Mouse (Mus musculus) spleen, adult 12 weeks (tissue): Measurements from ENCODE around the gene Stat3.

Experiments used
- DNase-seq: peaks from one replicate; pipeline ENCODE4 v3.0.0; 2022; ENCODE audit warnings: low spot score

Stat3 gene

GRCm38 (mm10) chr11:100850778-100851528, 88.4 kb downstream of the Stat3 start:
- no peak for DNase-seq

- peak; percentile 68 for DNase-seq
These were observed 89.1 kb downstream of the Stat3 start, which contains the start of gene Stat5b for GRCm38 (mm10) chr11:100850038-100850777. TSS of gene Stat5b (minus strand) at chr11:100850724.

- no peak for DNase-seq
These were observed 89.8 kb downstream of the Stat3 start for GRCm38 (mm10) chr11:100849456-100850037.

GRCm38 (mm10) chr11:100848789-100849379, 90.5 kb downstream of the Stat3 start:
- DNase-seq: no peak

GRCm38 (mm10) chr11:100848080-100848479, 91.3 kb downstream of the Stat3 start:
- no peak for DNase-seq

- no peak for DNase-seq
These were observed 91.8 kb downstream of the Stat3 start for GRCm38 (mm10) chr11:100847572-100847971.

- no peak for DNase-seq
These were observed 93.5 kb downstream of the Stat3 start for GRCm38 (mm10) chr11:100845793-100846192.

- no peak for DNase-seq
These were observed 95.2 kb downstream of the Stat3 start for GRCm38 (mm10) chr11:100844121-100844520.

- no peak for DNase-seq
These were observed 96.2 kb downstream of the Stat3 start for GRCm38 (mm10) chr11:100843070-100843669.

- DNase-seq: no peak
These were observed 97.3 kb downstream of the Stat3 start for GRCm38 (mm10) chr11:100842025-100842424.

- DNase-seq: no peak
These were observed 98.5 kb downstream of the Stat3 start for GRCm38 (mm10) chr11:100840866-100841265.

GRCm38 (mm10) chr11:100839523-100839922, 99.8 kb downstream of the Stat3 start:
- no peak for DNase-seq

GRCm38 (mm10) chr11:100838894-100839293, 100.4 kb downstream of the Stat3 start:
- no peak for DNase-seq

GRCm38 (mm10) chr11:100836923-100837702, 102.2 kb downstream of the Stat3 start:
- no peak for DNase-seq
